Mouse (Mus musculus) yolk sac, embryonic 10.5 days (tissue): ENCODE data around the gene Gucy2d.

Experiments
- DNase-seq: peaks from one replicate; pipeline ENCODE4 v3.0.0-alpha.2; 2017; ENCODE audit warnings: low spot score

Gene Gucy2d

DNA sequence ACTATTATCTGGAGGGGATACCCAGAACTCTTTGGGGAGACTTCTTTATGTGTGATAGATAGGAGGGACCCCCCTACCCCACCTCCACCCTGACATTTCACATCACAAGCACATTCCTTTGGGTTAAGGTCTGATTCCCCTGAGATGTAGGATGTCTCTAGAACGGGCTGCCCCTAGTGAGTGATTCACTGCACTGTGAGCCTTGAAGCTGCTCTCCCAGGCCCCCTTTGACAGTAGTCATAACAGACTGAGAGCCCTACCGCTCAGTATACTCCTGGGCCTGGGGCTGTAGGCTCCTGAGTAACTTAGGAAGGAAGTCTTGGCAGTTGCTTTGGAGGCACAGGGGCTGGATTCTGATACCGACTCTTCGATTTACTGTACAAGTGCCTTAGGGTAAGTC lies 50.1 kb downstream of the Gucy2d start:
- DNase-seq = no peak

DNA sequence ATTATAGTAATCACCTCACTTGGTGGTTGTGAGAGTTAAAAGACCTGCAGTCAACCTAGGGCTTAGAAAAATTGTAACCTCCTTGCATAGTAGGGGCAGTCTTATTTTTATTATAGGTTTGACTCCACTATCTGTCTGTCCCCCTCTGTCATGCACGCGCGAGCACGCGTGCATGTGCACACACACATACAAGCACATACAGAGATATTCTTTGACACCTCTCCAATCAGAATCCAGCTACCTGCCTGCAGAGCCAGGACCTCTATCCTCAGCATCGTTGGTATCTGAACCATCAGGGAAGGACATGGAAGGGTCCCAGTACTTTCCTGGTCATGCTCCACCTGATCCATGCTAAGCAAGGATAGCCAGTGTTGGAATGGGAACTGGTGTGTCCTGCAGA lies 50.7 kb downstream of the Gucy2d start:
- DNase-seq = no peak

DNA sequence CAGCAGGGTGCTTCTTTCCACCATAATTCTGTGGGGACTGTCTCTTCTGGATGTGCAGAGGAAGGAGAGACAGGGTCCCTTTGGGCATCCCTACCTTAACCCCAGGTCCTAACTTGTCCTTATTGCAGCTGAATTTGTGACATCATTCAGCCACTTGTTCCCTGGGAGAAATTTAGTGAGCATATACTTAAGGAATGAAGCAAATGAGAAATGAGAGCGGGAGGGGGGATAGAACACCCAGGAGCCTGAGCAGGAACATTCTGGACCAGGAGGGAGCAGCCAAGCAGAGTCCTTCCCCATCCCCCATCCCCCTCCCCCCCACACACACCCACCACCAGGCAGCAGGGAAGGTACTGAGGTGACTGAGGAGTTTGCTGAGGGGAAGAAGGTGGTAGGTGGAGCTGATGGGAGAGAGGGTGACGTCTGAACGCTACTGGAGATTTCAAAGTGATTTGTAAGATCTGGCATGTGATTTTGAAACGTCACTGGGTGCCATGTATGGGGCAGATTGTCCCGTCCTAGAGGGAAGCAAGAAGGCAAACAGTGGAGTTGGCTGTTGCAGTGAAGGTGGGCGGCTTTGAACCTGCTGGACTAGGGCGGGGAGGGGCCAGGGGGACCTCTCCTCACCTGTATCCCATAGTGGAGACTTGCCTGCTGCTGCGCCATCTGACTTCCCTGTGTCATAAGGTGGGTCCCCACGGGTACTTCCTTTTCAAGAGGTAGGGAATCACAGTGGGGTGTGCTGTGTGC lies 51.4 kb downstream of the Gucy2d start:
- no peak for DNase-seq

DNA sequence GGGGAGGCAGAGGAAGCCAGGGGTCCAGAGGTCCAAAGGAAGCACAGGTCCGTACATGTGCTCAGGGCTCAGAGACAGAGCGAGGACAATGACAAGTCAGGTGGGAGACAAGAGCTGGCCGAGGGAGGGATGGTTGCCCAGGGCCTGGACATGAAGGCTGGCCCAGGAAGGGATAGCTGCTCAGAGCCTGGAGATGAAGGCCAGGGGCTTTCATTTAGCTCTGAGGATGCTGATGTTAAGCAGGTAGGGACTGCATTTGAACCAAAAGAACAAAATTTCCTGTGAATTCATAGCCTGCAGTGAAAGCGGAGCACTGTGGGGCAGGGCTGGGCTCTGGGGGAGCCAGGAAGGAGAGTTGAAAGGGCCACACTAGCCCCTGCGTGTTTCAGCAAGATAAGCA lies 52.1 kb downstream of the Gucy2d start:
- no peak for DNase-seq

DNA sequence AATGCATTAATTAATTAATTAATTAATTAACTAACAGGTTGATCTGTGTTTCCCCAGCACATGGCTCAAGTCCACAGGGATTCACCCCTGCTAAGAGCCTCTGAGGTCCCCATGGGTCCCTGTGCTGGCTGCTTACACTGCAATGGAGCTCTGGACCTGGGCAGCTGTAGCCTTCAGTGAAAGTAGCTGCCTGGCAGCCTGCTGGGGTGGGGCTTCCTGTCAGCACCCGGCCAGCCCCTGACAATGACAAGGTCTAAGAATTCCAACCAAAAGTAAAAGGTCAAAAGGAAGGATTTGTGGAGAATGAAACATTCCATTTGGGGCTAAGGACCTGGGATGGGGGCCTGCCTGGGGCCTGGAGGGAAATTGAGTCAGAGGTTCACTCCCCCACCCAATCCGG lies 53.1 kb downstream of the Gucy2d start:
- no peak for DNase-seq

DNA sequence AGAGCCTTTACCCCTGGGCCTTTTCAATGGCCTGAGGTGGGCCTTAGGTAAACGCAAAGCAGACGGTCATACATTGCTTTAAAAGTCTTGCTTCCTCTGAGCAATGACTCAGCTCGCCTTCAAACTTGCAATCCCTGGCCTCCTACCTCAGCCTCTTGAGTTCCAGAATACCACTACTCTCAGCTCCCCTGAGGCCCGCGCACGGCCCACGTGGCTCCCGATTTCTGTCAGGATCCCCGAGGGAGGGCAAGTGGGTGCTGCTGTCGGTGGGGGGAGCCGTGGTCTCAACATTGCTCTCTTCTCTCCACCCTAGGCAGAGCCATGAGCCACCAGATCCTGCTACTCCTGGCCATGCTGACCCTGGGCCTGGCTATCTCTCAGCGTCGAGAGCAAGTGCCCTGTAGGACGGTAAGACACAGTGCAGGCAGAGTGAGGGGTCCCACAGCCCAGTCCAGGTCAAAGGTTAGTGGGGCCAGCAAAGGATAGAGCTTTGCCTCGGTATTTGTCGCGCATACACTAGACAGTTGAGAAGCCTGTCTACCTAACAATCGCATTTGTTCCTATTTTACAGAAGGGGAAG lies 53.8 kb downstream of the Gucy2d start:
- DNase-seq = no peak

DNA sequence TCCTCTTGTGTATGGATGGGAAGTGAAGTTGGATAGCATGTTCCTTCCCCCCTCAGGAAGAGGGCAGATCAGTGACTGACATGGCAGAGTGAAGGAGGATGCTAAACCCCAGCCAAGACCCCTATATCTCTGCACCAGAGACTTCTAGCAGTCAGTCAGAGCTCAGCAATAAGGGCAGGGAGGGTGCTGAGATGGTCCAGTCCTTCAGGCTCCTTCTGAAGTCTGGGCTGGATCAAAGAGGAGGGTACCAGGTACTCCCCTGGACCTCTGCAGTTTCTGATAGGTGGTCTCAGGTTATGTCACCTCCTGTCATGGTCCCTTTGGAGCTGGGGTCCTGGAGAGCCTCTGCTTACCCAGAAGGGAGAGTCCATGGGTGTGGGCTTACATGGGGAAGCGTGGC lies 55.4 kb downstream of the Gucy2d start:
- no peak for DNase-seq

DNA sequence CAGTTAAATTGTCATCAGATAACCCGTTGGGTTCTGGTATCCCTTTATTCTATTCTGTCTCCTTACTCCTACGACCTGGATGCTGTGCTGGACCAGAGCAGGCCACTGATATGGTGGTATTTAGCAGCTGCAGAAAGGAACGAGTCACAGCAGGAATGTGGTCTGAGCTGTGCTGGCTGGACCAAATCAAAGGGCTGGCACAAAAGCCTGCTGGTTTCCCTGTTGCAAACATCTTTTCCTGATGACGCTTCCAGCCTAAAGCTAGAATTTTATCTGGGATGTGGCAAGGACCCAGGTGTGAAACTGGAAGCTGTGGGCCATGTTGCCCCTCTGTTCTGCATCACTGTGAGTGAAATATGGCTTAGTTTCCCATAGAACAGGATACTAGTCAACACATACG lies 57.2 kb downstream of the Gucy2d start:
- no peak for DNase-seq

DNA sequence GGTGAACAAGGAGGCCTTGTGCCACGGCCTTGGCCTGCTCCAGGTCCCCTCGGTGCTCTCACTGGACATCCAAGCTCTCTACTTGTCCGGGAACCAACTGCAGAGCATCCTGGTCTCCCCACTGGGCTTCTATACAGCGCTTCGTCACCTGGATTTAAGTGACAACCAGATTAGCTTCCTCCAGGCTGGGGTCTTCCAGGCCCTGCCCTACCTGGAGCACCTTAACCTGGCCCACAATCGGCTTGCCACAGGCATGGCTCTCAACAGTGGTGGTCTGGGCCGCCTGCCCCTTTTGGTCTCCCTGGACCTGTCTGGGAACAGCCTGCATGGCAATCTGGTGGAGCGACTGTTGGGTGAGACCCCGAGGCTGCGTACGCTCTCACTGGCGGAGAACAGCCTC lies 57.9 kb downstream of the Gucy2d start:
- DNase-seq = no peak

DNA sequence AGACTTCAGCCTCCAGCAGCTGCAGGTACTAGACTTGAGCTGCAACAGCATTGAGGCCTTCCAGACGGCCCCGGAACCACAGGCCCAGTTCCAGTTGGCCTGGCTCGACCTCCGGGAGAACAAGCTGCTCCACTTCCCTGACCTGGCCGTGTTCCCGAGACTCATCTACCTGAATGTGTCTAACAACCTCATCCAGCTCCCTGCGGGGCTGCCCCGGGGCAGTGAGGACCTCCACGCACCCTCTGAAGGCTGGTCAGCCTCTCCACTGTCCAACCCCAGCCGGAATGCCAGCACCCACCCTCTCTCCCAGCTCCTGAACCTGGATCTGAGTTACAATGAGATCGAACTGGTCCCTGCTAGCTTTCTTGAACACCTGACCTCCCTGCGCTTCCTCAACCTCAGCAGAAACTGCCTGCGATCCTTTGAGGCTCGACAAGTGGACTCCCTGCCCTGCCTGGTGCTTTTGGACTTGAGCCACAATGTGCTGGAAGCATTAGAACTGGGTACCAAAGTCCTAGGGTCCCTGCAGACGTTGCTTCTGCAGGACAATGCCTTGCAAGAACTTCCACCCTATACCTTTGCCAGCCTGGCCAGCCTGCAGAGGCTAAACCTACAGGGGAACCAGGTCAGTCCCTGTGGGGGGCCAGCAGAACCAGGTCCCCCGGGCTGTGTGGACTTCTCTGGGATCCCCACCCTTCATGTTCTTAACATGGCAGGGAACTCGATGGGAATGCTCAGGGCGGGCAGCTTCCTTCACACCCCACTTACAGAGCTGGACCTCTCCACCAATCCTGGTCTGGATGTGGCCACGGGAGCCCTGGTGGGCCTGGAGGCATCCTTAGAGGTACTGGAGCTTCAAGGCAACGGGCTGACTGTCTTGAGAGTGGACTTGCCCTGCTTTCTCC lies 58.7 kb downstream of the Gucy2d start:
- DNase-seq = no peak

DNA sequence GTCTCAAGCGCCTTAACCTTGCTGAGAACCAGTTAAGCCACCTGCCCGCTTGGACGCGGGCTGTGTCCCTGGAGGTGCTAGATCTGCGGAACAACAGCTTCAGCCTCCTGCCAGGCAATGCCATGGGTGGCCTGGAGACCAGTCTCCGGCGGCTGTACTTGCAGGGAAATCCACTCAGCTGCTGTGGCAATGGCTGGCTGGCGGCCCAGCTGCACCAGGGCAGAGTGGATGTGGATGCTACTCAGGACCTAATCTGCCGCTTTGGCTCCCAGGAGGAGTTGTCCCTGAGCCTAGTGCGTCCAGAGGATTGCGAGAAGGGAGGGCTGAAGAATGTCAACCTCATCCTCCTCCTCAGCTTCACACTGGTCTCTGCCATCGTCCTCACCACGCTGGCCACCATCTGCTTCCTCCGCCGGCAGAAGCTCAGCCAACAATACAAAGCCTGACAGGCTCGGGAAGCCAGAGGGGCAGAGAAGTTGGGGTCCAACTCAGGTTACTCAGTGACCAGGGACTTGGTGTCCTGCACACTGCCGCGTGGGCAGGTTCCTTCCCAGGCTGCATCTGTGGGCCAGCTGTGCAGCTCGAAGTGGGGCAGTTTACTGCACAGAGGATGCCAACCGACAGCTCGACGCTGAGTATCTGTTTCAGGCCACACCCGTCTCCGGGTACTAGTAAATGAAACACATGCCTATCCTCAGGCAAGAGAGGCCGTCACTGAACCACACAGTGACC lies 59.5 kb downstream of the Gucy2d start:
- DNase-seq = no peak

DNA sequence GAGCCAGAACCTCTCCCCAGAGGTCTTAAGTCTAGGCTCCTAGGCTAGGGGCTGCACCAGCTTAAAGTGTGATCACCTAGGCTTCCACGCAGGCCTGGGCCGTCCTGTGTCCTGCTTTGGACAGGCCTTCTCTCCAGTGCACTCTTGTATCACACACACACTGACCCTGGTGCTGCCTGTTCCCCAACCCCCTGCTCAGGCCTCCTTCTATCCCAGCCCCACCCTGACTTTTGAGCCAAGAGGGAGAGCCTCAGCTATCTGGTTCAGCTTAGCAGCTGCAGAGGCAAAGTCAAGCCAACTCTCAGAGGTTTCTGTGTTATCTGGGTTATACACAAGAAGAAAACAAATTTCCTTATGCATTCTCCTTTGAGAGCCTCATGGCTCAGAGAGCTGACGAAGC lies 60.3 kb downstream of the Gucy2d start:
- no peak for DNase-seq

DNA sequence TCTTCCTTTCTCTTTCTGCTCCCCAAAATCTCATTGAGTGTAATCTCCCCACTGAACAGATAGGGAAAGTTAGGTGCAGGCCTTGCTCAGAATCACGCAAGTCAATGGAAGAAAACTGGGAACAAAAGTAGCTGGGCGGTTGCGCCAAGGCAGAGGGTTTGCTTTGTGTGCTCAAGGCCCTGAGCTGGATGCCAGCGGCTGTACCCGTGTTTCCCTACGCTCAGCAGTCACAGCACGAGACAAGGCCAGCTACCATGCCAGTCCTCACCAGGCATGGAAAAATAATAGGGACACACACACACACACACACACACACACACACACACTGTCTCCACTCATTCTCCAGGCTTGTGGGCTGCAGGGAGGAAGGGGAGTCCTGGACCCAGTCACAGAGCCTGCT lies 60.9 kb downstream of the Gucy2d start:
- DNase-seq = no peak

DNA sequence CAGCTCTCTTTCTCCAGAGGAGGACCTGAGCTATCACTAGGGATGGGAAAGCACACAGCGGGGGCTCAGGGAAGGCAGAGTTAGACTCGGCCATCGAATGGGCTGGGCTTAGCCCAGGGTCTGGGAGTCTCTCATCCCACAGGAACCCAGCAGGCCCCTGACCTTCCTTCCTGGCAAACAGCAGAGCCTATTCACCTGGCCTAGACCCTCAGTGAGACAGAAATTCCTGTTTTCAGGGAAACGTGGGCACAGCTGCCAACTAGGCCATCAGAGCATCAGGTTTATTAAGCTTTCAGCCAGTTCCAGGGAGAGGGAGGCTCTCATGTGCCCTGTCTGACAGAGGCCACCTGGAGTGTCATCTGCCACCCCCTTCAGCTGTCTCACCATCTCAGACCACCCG lies 62.7 kb downstream of the Gucy2d start:
- DNase-seq = no peak

DNA sequence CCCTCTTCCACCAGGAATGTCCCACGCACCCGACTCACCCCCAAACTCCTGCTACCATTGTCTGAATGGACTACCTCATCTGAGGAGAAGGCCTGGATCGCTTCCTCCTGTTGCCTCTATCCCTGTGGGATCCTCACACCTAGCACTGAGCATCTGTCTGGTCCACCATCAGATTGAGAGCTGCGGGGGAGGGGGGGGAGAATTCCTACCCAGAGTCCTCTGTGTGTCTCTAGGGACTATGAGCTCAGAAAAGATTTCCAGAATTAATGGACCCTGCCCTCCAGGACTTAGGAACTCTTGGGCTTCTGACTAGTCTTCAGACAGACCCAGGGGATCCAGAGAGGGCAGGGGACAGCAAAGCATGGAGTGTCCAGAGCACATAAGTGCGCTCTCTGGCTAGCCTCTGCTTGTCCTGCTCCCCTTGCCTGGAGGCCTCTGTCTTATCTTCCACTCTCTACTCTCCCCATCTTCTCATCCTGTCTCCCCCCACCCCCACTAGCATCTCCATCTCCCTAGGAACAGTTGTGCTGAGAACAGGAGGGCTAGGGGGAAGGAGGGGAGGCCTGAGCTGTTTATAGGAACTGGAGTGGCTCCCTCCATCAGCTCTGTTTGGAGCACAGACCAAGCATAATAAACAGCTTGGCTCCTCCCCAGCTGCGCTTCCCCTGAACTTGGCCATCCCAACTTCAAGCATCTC lies 63.9 kb downstream of the Gucy2d start:
- peak; percentile 56 for DNase-seq

DNA sequence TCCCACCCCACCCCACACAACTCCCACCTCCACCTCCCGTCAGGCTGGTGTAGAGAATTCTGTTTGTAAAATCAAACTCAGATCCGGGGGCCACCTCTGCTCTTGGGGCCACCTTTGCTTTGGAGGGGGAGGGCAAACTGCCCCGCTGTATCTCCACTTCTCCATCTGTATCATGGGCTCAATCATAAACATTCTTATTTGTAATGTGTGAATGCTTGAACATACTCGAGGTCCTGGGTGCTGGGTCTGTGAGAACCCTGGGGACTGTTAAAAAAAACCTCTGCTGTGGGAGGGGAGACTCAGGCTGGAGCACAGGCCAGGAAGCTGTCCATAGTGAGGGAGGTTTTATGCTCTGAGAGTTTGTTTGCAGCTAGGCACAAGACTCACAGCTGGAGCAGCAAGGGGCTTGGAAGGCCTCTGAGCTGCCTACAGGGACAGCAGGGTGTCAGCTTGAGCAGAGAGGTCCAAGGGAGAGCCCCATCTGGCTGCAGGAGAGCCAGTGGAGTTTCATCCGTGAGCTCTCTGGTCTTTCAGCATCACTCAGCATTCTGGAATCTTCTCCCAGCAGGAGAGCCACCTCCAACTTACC lies 64.6 kb downstream of the Gucy2d start:
- DNase-seq = no peak

DNA sequence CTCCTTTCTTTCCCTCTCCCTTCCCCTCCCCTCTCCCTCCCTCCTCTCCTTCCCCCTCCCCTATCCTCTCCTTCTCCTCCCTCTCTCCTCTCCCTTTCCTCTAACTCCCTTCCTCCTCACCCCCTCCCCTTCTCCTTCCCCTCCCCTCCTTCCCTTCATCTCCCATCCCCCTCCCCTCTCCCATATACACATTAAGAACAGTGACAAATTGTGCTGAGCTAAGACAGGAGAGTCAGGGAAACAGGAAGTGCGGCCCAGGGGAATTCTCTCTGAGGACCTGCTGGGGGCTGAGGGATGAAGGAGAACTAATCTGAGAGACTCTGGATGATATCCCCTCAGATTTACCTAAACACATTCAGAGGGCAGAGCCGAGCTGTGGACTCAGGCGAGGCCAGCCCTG lies 65.4 kb downstream of the Gucy2d start:
- DNase-seq = no peak

DNA sequence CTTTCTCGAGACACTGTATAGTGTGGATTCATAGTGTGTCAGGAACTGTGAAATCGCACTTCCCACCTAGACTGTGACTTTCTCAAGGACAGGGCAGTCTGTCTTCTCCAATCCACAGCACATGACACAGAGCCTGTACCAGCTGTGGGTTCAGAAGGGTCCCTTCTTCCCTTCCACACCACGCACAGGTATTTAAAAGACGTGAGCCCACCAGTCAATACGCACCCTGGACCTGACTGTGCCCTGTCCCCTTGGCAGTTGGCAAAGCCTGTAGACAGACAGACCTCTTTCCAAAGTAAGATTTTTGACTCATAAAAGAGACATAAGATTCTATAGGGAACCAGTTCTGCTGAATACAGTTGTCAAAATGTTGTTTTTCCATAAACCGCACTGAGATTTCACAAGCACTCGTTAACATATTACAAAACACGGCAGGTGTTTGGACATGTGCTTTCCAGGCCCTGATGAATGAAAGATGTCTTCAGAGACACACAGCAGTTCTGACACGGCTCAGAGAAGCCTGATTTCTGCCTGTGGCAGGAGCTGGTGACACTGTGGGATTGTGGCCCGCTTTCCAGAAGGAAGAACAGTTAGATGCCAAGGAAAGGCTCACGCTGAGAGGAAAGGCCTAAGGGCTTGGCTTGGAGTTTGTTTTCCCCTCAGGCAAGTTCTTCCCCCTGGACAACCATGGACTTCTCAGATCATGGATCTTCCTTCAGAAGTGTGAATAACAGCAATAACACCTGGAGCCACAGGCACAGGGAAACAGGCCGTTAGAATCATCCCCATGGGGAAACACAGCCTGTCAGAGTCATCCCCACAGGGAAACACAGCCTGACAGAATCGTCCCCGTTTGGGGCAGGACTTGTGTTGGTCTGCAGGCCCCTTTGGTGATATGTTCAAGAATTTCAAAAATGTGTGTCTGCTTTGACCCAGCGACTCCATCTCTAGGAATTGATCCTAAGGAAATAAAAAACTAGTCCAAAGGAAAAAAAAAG lies 71.0 kb downstream of the Gucy2d start:
- DNase-seq = no peak

DNA sequence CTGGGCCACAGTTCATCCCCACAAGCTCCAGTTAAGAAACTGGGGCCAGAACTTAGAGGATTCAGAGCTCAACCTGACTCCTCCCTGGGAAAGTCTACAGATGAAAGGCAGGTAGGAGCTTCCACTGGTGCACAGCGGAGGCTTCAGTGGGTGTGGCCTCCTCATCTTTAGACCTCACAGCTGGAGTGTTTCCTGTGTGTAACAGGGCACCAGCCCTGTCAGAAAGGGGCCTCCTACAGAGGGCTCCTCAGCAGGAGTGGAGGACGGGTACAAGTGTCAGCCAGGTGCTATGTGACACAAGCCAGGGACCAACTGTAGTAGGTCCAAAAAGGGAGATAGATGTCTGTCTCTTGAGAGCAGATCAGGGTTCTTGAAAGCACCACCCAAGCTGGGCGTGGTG lies 73.0 kb downstream of the Gucy2d start:
- DNase-seq = no peak

DNA sequence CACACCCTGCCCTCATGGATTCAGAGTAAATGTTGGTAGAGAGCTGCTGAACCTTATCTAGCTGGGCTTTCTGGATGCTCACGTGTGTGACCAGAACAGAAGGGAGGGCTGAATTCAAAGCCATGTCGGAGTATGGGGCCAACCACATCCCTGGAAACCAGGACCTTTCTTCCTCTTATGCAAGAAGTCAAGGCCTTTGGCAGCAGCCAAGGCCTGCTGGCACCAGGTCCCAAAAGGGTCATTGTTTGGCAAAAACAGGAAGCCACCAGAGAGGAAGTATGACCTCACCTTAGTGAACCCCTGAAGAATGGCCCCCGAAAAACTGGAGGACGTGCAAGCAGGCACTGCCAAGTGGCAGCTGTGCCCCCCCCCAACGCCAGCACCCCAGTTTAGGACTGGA lies 82.4 kb downstream of the Gucy2d start:
- no peak for DNase-seq
